Mouse (Mus musculus) layer of hippocampus, postnatal 10 days (tissue): Measurements from ENCODE around the gene Atp8b3. TPM values are rescaled to one million over a fixed set of nuclear protein-coding genes. Genes with fewer than 3 reads are reported as not detected.
A peak's percentile ranks its signal among the peaks of the same experiment; 100 is the strongest.

Source experiments
- DNase-seq, 2 experiments: peaks; one replicate each; pipeline ENCODE4 v3.0.0; 2021; ENCODE audit warnings: low spot score in 2 of 2
- total RNA-seq, 2 experiments: library from RNA; stranded (reverse); gene quantifications; 2 replicates each; pipeline ENCODE4 v1.2.3; 2021

Atp8b3 gene
- total RNA-seq, 2 experiments from 2014 or later = 0.21 to 0.38 TPM

DNA sequence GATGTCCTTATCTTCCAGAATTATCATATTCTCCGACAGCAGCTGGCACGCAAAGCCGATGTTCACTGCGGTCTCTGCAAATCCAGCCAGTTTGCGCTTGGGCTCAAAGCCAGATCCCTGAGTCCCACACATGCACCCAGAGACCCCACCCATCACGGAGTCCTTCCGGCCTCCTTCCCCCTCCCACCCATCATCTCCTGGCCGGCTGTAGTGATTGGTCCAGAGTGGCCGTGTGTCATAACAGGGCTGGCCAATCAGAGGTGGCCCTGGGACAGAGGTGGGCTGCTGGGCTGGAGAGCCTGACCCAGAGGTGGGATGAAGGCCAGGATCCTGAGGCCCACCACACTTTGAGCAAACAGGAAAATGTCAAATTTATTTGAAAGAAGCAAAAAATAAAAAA, 12.8 kb downstream of the Atp8b3 start:
- DNase-seq = no peak

DNA sequence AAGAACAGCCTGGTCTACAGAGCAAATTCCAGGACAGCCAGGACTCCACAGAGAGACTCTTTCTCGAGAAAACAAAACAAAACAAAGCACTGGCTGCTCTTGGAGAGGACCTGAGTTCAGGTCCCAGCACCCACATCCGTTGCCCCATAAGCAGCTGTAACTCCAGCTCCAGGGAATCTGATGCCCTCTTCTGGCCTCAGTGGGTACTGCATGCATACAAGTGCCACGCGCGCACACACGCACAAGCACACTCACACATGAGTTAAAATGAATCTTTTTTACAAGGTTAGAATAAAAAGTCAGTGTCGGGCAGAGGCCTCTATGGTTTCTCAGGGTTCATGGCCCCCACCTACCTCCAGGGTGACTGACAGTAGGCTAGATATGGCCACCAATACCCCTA, 15.6 kb downstream of the Atp8b3 start:
- no peak for DNase-seq

- no peak for DNase-seq
Observed at GRCm38 (mm10) chr10:80519287-80519686, 19.6 kb downstream of the Atp8b3 start.

DNA sequence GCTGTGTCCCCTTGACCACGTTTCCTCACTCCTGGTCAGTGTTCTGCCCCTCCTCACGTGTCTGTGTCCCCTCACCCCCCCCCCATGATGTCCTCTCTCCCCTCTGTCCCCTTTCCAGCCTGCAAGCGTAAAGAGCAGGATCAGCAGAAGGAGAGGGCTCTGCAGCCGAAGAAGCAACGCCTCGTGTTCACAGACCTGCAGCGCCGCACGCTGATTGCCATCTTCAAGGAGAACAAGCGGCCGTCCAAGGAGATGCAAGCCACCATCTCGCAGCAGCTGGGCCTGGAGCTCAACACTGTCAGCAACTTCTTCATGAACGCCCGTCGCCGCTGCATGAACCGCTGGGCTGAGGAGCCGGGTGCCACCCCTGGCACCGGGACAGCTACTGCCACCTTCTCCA, 25.2 kb downstream of the Atp8b3 start:
- DNase-seq = no peak

GRCm38 (mm10) chr10:80510273-80510660, 28.7 kb downstream of the Atp8b3 start:
- DNase-seq = no peak

DNA sequence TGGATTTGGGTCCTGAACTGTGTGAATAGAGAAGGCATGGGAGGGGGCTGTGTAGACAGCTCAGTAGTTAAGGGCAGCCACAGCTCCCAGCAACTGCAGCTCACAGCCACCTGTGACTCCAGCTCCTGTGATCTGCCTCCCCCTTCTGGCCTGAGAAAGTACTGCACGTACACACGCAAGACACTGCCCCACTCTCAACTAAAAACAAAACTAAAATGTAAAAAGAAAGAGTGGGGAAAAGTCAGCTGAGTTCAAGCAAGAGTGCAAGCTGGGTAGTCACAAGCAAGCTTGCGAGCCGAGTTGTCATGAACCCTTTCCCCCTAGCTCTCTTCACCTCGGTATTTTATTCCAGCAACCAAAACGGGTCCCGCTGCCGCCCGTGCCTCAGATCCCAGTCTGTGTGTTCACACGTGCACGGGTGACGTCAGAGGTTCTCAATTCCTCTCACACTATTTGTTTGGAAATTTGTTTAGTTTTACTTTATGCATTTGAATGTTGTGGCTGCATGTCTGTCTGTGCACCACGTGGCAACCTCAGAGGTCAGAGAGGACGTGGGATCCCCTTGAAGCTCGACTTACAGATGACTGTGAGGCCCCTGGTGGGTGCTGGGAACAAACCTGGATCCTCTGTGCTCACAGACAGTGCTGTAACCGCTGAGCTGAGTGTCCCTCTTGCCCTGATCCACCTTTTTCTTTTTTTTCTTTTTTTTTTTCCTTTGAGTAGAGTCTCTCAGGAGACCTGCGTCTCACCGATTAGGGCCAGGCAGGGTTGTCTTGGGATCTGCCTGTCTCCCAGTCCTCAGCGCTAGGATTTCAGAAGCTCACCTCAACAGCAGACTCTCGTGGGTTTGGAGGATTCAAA, 29.3 kb downstream of the Atp8b3 start:
- peak; percentile 85 to 87 for DNase-seq

DNA sequence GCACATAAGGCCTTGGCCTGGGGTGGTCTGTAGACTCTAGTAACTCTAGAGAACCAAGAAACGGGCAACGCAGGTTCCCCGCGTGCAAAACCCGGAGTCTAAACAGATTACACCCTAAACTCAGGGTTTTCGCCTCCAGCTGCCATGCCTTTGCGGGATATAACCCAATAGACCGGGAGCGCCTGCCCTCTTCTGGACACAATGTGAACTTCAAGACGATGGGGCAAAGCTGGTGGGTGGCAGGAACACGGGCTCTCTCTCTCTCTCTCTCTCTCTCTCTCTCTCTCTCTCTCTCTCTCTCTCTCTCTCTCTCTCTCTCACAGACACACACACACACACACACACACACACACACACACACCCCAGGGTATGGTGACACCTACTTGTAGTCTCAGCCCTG, 32.7 kb downstream of the Atp8b3 start:
- DNase-seq = peak; percentile 73 to 76

DNA sequence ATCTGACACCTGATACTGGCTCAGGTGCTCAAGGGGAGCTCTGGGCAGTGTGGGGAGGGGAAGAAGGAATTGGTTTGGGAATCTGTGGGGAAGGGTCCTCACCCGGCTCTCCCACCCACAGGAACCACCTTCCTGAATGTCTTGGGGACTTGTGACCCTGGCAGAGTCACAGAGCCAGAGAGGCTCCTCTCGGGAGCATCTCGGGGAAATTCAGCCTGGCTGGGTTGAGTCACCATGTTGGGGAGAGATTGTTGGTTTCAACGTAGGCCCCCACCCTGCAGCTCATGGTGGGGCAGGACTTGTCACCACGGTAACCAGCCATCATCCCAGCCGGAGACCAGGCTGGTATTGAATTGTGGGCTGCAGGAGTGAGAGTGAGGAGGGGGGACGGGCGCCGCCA, 34.2 kb downstream of the Atp8b3 start:
- DNase-seq = peak in 1 of 2 experiments; percentile 34

GRCm38 (mm10) chr10:80503599-80504220, 35.2 kb downstream of the Atp8b3 start:
- no peak for DNase-seq

- no peak for DNase-seq
Observed at GRCm38 (mm10) chr10:80502819-80503314, 36.1 kb downstream of the Atp8b3 start.

DNA sequence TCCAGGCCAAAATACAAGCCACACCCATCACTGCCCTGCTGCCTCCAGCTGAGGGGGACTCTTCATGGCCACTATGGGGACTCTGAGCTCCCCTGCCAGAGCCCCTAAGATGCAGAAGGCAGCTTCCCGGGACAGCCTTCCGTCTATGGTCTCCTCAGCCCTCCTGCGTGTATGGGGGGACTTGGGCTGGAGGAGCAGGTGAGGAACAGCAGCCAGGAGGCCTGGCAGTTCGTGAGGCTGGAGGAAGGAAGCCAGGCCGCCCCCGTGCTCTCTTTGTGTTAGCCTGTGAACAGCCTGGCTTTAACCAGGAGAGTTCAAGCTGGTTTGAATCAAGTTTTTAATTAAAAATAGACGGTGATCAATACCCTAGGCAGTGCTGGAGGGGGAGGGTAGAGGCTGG, 36.6 kb downstream of the Atp8b3 start:
- DNase-seq = no peak

GRCm38 (mm10) chr10:80496421-80496820, 42.5 kb downstream of the Atp8b3 start:
- no peak for DNase-seq

- no peak for DNase-seq
Observed at GRCm38 (mm10) chr10:80495901-80496300, 43.0 kb downstream of the Atp8b3 start.

GRCm38 (mm10) chr10:80494732-80495131, 44.2 kb downstream of the Atp8b3 start, which contains the start of gene Onecut3:
Gene Onecut3, plus strand, starts transcription at chr10:80494835.
- DNase-seq = peak in 1 of 2 experiments; percentile 35

- DNase-seq = no peak
Observed at GRCm38 (mm10) chr10:80490051-80490450, 48.9 kb downstream of the Atp8b3 start.

GRCm38 (mm10) chr10:80486862-80487379, 52.0 kb downstream of the Atp8b3 start:
- DNase-seq = no peak

DNA sequence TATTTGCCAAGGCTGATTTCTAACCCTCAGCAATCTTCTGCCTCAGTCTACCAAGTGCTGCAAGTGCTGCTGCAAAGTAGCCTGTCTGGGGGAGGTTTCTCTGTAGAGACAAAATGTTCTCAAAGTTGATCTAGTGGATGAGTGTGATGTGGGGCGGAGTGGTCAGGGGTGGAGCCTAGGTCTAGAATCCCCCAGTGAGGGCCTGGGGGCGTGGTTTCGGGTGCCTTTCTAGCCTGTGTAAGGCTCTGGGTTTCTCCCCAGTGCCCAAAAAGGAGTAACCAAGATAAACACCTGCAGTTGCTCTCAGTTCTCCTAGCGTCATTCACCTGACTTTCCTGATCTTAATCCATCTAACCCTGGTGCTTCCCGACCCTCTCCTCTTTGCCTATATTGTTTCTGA, 57.9 kb downstream of the Atp8b3 start:
- no peak for DNase-seq

DNA sequence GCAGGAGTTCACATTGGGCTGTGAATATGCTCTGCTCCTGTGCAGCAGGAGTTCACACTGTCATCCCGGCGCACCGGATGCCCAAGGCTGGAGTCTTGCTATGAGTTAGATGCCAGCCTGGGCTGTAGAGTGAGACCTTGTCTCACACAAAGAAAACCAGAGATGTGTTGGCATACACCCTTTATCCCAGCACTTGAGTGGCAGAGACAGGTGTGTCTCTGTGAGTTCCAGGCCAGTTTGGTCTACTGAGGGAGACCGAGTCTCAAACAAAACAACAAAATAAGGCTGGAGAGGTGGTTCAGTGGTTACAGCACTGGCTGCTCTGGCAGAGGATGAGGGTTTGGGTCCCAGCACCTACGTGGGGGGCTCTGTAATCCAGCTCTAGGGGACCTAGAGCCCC, 60.4 kb downstream of the Atp8b3 start:
- DNase-seq = no peak

- peak; percentile 84 to 94 for DNase-seq
Observed at GRCm38 (mm10) chr10:80475290-80475959, 63.5 kb downstream of the Atp8b3 start.
